Mouse (Mus musculus): ENCODE measurements around the gene Pink1.

Pink1 gene

DNA sequence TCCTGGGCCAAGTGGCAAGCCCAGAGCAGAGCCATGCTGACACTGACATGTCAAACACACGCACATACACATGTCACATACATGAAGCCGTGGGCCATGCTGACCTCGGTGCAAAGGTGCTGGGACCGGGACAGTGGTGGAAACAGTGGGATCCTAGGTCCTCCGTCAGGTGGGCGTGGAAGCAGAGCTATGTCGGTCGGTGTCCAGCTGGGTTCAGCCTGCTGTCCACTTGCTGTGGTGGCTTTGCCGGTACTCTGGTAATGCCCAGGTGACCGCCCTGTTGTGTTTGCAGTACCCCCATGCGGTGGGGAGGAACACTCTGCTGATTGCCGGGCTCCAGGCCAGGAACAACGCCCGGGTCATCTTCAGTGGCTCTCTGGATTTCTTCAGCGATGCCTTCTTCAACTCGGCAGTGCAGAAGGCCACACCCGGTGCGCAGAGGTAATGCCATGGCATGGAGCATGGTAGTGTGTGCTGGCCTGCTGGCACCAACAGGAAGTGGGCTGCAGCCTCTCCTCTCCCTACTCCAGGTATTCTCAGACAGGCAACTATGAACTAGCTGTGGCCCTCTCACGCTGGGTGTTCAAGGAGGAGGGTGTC is 15.7 kb downstream of the Pink1 start:
- DNase-seq, result no peak

- no peak for DNase-seq
Measured at GRCm38 (mm10) chr4:138307739-138308138, 18.4 kb downstream of the Pink1 start.

- no peak for DNase-seq
Measured at GRCm38 (mm10) chr4:138307025-138307424, 19.1 kb downstream of the Pink1 start.

- DNase-seq, result peak; percentile 90 to 95
Measured at GRCm38 (mm10) chr4:138304340-138305104, 21.6 kb downstream of the Pink1 start, which contains the start of gene Ddost. Ddost (plus strand) TSS chr4:138304730.

GRCm38 (mm10) chr4:138303742-138304141 is 22.4 kb downstream of the Pink1 start:
- DNase-seq, result no peak

GRCm38 (mm10) chr4:138303011-138303410 is 23.1 kb downstream of the Pink1 start:
- DNase-seq, result no peak

- no peak for DNase-seq
Measured at GRCm38 (mm10) chr4:138301271-138301780, 24.8 kb downstream of the Pink1 start.

GRCm38 (mm10) chr4:138293949-138294550 is 32.1 kb downstream of the Pink1 start:
- no peak for DNase-seq

DNA sequence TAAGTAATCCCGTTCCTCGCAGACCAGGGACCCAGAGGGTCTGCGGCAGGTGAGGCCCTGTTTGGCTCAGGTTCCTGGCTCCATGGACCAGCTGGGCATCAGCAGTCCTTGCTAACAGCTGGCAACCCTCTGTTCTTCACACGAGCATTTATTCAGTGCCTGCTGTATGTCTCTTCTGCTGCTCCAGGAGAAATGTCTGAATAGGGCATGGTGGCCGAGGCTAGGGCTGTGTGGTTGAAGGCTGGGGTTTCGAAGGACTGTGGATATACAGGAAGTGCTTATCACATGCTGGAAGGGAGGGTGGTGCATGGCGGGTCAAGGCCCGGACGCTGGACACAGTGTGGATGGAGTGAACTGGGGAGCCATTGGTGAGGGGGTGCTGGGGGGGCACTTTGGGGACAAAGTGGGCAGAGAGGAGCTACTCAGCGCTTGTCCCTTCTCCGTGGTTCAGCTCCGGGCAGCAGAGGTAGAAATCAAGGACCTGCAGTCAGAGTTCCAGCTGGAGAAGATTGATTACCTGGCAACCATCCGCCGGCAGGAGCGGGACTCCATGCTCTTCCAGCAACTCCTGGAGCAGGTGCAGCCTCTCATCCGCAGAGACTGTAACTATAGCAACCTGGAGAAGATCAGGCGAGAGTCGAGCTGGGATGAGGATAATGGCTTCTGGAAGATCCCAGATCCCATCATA is 32.7 kb downstream of the Pink1 start:
- no peak for DNase-seq

- DNase-seq, result no peak
Measured at GRCm38 (mm10) chr4:138292028-138292427, 34.1 kb downstream of the Pink1 start.

GRCm38 (mm10) chr4:138288691-138289090 is 37.4 kb downstream of the Pink1 start:
- DNase-seq, result no peak

DNA sequence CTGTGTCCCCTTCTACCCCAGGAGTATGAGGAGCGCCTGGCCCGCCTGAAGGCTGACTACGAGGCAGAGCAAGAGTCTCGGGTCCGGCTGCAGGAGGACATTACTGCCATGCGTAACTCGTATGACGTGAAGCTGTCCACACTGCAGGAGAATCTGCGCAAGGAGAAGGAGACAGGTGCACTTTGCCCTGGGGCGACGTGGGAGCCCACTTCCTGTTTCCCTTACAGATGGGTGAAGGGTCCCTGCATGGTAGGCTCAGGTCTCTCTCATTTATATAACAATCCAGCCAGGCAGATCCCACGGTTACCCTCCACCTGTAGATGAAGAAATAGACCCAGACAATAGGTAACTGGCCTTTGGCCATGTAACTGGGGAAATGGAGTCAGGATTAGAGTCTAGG is 39.7 kb downstream of the Pink1 start:
- no peak for DNase-seq

- DNase-seq, result peak; percentile 19 to 57
Measured at GRCm38 (mm10) chr4:138282834-138283233, 43.3 kb downstream of the Pink1 start.

- DNase-seq, result no peak
Measured at GRCm38 (mm10) chr4:138278346-138278745, 47.8 kb downstream of the Pink1 start.

DNA sequence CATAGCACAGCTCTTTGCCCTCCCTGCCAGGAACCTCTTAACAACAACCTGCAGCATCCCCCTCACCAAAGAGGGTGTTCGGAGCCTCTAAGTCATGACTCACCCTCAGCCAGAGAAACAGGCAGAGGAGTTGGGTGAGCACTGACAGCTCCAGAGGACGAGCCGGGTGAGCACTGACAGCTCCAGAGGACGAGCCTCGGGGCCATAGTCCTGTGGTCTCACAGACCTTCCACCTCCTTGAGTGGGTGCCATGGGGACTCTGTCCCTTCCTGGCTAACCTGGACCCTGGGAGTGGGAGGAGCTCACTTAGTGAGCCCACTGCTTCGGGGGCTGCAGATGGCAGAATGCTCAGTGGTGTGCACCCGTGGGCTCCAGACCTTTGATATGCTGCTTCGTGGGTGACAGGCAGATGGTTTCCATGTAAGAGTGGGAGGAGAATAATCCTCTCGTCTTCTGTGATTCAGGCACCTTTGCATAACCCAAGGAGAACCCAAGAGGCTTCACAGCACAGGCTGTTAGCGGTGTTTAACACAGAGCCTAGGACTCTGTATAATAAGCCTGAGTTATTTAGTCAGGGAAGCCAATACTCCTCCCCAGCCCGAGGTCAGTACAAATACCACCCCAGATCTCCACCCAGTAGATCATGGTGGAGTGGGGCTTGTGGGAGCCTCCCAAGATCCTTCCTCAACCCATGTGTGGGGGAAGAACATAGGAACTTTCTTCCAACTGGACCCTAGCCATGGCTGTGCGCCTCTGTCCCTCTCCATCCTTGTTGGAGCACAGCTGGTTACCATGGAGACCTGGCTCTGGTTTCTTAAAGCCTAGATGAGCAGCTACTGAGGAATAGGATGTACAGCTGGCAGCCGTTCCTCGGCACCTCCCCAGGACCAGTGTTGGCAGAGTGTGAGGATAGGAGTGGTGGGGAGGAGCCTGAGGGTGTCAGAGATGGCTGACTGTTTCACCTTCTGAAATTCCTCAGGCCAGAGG is 53.8 kb downstream of the Pink1 start:
- no peak for DNase-seq

- no peak for DNase-seq
Measured at GRCm38 (mm10) chr4:138267869-138268268, 58.2 kb downstream of the Pink1 start.

All from thymus, adult 18-20 months (tissue).